7 mouse cellular contexts compared by ENCODE assay signal in genomic region chr1:144002036-144002714, GRCm38 (mm10). TPM values are rescaled to one million over a fixed set of nuclear protein-coding genes. Genes with fewer than 3 reads are reported as not detected.
A peak's percentile ranks its signal among the peaks of the same experiment; 100 is the strongest.
DNase-seq lines count a peak whose midpoint lies in the region; ATAC-seq lines count a peak whose summit lies in the region.

No protein-coding gene starts in this region.

- peak overlapping the region; percentile 84 for H3K4me2 ChIP-seq in lung, embryonic 16.5 days (ENCODE audit: low read depth, low read length)
- peak overlapping the region; percentile 92 for H3K4me2 ChIP-seq in forebrain, embryonic 14.5 days (ENCODE audit: low read length)
- peak overlapping the region; percentile 80 for H3K4me2 ChIP-seq in liver, embryonic 13.5 days
- peak overlapping the region; percentile 64 for H3K4me2 ChIP-seq in stomach, embryonic 16.5 days (ENCODE audit: low read depth, low read length)

- H3K4me3 ChIP-seq in lung, embryonic 16.5 days (ENCODE audit: low read length), result peak overlapping the region; percentile 80
- H3K4me3 ChIP-seq in forebrain, embryonic 14.5 days (ENCODE audit: low read depth, low read length), result peak overlapping the region; percentile 49
- 0 out of 2 replicates have a peak overlapping the region, but pooled peaks have one; percentile 18 for H3K4me3 ChIP-seq in liver, embryonic 13.5 days (replicated peaks)
- peak overlapping the region; percentile 83 for H3K4me3 ChIP-seq in stomach, embryonic 16.5 days (replicated peaks; ENCODE audit: low read length)

- no peaks in the 10 kb centered on the region; the same call in 1 of the 2 replicates for H3K4me1 ChIP-seq in lung, embryonic 16.5 days (replicated peaks; ENCODE audit: control insufficient read depth, insufficient read depth, low read length)
- H3K4me1 ChIP-seq in forebrain, embryonic 14.5 days (ENCODE audit: control insufficient read depth, insufficient read depth, low read length), result peaks cover 6% of the 10 kb centered on the region
- H3K4me1 ChIP-seq in liver, embryonic 13.5 days (replicated peaks), result peaks cover 21% of the 10 kb centered on the region
- peaks cover 10% of the 10 kb centered on the region for H3K4me1 ChIP-seq in stomach, embryonic 16.5 days (ENCODE audit: control insufficient read depth, insufficient read depth, low read length)

- H3K27ac ChIP-seq in lung, embryonic 16.5 days (ENCODE audit: low read length), result peak overlapping the region; percentile 31; the same call in 1 of the 2 replicates
- no peak overlapping the region for H3K27ac ChIP-seq in forebrain, embryonic 14.5 days (ENCODE audit: low read depth, low read length)
- no peak overlapping the region for H3K27ac ChIP-seq in liver, embryonic 13.5 days
- H3K27ac ChIP-seq in stomach, embryonic 16.5 days (ENCODE audit: low read length), result no peak overlapping the region

- peak overlapping the region; percentile 84 for H3K9ac ChIP-seq in lung, embryonic 16.5 days (ENCODE audit: low read length)
- peak overlapping the region; percentile 70; the same call in 1 of the 2 replicates for H3K9ac ChIP-seq in forebrain, embryonic 14.5 days (ENCODE audit: low read length)
- no peak overlapping the region for H3K9ac ChIP-seq in liver, embryonic 13.5 days
- 0 out of 2 replicates have a peak overlapping the region, but pooled peaks have one; percentile 84 for H3K9ac ChIP-seq in stomach, embryonic 16.5 days (ENCODE audit: low read length)

- no peak for ATAC-seq in lung, embryonic 16.5 days (ENCODE audit: low read depth)
- ATAC-seq in forebrain, embryonic 14.5 days, result no peak
- ATAC-seq in liver, embryonic 13.5 days (ENCODE audit: low read depth), result no peak
- no peak for ATAC-seq in stomach, embryonic 16.5 days (ENCODE audit: insufficient read depth, low FRiP score)

- no peak for DNase-seq in lung, postnatal 10 days
- no peak for DNase-seq in forebrain, embryonic 14.5 days (ENCODE audit: low spot score)
- DNase-seq in liver, embryonic 13.5 days, result no peak
- DNase-seq in cerebellum, adult 11 months, result no peak
- no peak for DNase-seq in urinary bladder, postnatal 25 days (ENCODE audit: low spot score)

- no peaks in the 10 kb centered on the region for H3K27me3 ChIP-seq in lung, embryonic 16.5 days (ENCODE audit: control insufficient read depth, insufficient read depth, low read depth, low read length)
- no peaks in the 10 kb centered on the region for H3K27me3 ChIP-seq in forebrain, embryonic 14.5 days (replicated peaks; ENCODE audit: control insufficient read depth, insufficient read depth, low read length)
- no peaks in the 10 kb centered on the region for H3K27me3 ChIP-seq in liver, embryonic 13.5 days
- no peaks in the 10 kb centered on the region for H3K27me3 ChIP-seq in stomach, embryonic 16.5 days (ENCODE audit: control insufficient read depth, insufficient read depth, low read length)

- no peaks in the 10 kb centered on the region; the same call in 1 of the 2 replicates for H3K36me3 ChIP-seq in lung, embryonic 16.5 days (ENCODE audit: control insufficient read depth, insufficient read depth, low read length)
- H3K36me3 ChIP-seq in forebrain, embryonic 14.5 days (ENCODE audit: control insufficient read depth, insufficient read depth, low read length), result peaks cover 11% of the 10 kb centered on the region; the same call in 1 of the 2 replicates
- H3K36me3 ChIP-seq in liver, embryonic 13.5 days, result no peaks in the 10 kb centered on the region
- no peaks in the 10 kb centered on the region for H3K36me3 ChIP-seq in stomach, embryonic 16.5 days (ENCODE audit: control insufficient read depth, insufficient read depth, low read length)

- 79% methylated on average over 6 of the region's 6 CpGs for WGBS in lung, embryonic 16.5 days
- WGBS in forebrain, embryonic 14.5 days, result 86% methylated on average over 6 of the region's 6 CpGs
- 68% methylated on average over 6 of the region's 6 CpGs for WGBS in liver, embryonic 13.5 days (ENCODE audit: insufficient replicate concordance)
- WGBS in stomach, embryonic 16.5 days, result 83% methylated on average over 6 of the region's 6 CpGs

- H3K9me3 ChIP-seq in lung, embryonic 16.5 days (ENCODE audit: control insufficient read depth, low read length), result no peaks in the 10 kb centered on the region
- H3K9me3 ChIP-seq in forebrain, embryonic 14.5 days (replicated peaks; ENCODE audit: control insufficient read depth, low read length), result no peaks in the 10 kb centered on the region
- no peaks in the 10 kb centered on the region for H3K9me3 ChIP-seq in liver, embryonic 13.5 days (replicated peaks)
- H3K9me3 ChIP-seq in stomach, embryonic 16.5 days (replicated peaks; ENCODE audit: control insufficient read depth, low read length), result no peaks in the 10 kb centered on the region

RNA-seq across cellular contexts. Expression of gene Rgs2, which starts 1.8 kb away (rescaled TPM):
- polyA plus RNA-seq in lung, embryonic 16.5 days (2015; fragmentation: Nextera tagmentation; extraction: Ambion mirVana), result 183 and 208 TPM in 2 replicates
- polyA plus RNA-seq in forebrain, embryonic 14.5 days (2014; fragmentation: Nextera tagmentation; extraction: Ambion mirVana), result 98.0 and 103 TPM in 2 replicates
- polyA plus RNA-seq in liver, embryonic 13.5 days (2015; fragmentation: Nextera tagmentation; extraction: Ambion mirVana), result 8.1 and 11.9 TPM in 2 replicates
- 80.3 and 85.8 TPM in 2 replicates for polyA plus RNA-seq in stomach, embryonic 16.5 days (2015; fragmentation: Nextera tagmentation; extraction: Ambion mirVana)

Comparison
In these comparisons a context has a peak if more than half of its experiments do, and no peak if none do; other contexts are left out.
1. H3K4me3 ChIP-seq: peak in every context shown above with its lines; median percentile 83 in stomach, embryonic 16.5 days; 80 in lung, embryonic 16.5 days; 49 in forebrain, embryonic 14.5 days; 18 in liver, embryonic 13.5 days.